Comparison of ENCODE assay signal across 8 mouse cellular contexts in genomic region chr9:77340159-77340862, GRCm38 (mm10). TPM values are rescaled to one million over a fixed set of nuclear protein-coding genes. Genes with fewer than 3 reads are reported as not detected.
A peak's percentile ranks its signal among the peaks of the same experiment; 100 is the strongest.
DNase-seq lines count a peak whose midpoint lies in the region; ATAC-seq and TF ChIP-seq lines count a peak whose summit lies in the region.

No protein-coding gene starts in this region.

- H3K27ac ChIP-seq in kidney, postnatal 0 days = no peak overlapping the region
- peak overlapping the region; percentile 22; the same call in 1 of the 2 replicates for H3K27ac ChIP-seq in forebrain, embryonic 13.5 days
- peak overlapping the region; percentile 66 for H3K27ac ChIP-seq in midbrain, embryonic 15.5 days

- H3K4me1 ChIP-seq in kidney, postnatal 0 days (replicated peaks; ENCODE audit: insufficient read depth, low read length) = no peaks in the 10 kb centered on the region
- peaks cover 12% of the 10 kb centered on the region; the same call in 1 of the 2 replicates for H3K4me1 ChIP-seq in forebrain, embryonic 13.5 days
- peaks cover 15% of the 10 kb centered on the region for H3K4me1 ChIP-seq in midbrain, embryonic 15.5 days

- no peak for DNase-seq in kidney, postnatal 0 days (ENCODE audit: low spot score)
- DNase-seq in kidney, postnatal 4 days = no peak
- peak; percentile 60 to 76 for DNase-seq in layer of hippocampus, adult 18-20 months (ENCODE audit: low spot score in 2 of 2)
- DNase-seq in adrenal gland, adult 8-10 months = no peak
- no peak for DNase-seq in adipocyte (ENCODE audit: low spot score)
- DNase-seq in gastrocnemius, postnatal 25 days = no peak

- no peak overlapping the region for H3K9ac ChIP-seq in kidney, postnatal 0 days (ENCODE audit: low read depth, low read length)
- no peak overlapping the region for H3K9ac ChIP-seq in forebrain, embryonic 13.5 days
- H3K9ac ChIP-seq in midbrain, embryonic 15.5 days = peak overlapping the region; percentile 29

- no peak for TF ChIP-seq CTCF in kidney, postnatal 0 days (IDR thresholded peaks at IDR 0.05; ENCODE audit: low read depth)

- no peaks in the 10 kb centered on the region for H3K9me3 ChIP-seq in kidney, postnatal 0 days (replicated peaks; ENCODE audit: low read length)
- no peaks in the 10 kb centered on the region for H3K9me3 ChIP-seq in forebrain, embryonic 13.5 days (replicated peaks)
- no peaks in the 10 kb centered on the region for H3K9me3 ChIP-seq in midbrain, embryonic 15.5 days

- 0 out of 2 replicates have a peak overlapping the region, but pooled peaks have one; percentile 1 for H3K4me2 ChIP-seq in kidney, postnatal 0 days (ENCODE audit: low read length)
- peak overlapping the region; percentile 54 for H3K4me2 ChIP-seq in forebrain, embryonic 13.5 days
- H3K4me2 ChIP-seq in midbrain, embryonic 15.5 days = peak overlapping the region; percentile 45

- H3K4me3 ChIP-seq in kidney, postnatal 0 days (replicated peaks; ENCODE audit: low read depth, low read length) = no peak overlapping the region
- peak overlapping the region; percentile 20 for H3K4me3 ChIP-seq in forebrain, embryonic 13.5 days
- peak overlapping the region; percentile 29 for H3K4me3 ChIP-seq in midbrain, embryonic 15.5 days

- WGBS in kidney, postnatal 0 days = 49% methylated on average over 18 of the region's 18 CpGs
- 18% methylated on average over 18 of the region's 18 CpGs for WGBS in forebrain, embryonic 13.5 days
- WGBS in midbrain, embryonic 15.5 days = 10% methylated on average over 18 of the region's 18 CpGs

- no peak for ATAC-seq in kidney, postnatal 0 days (replicated peaks; ENCODE audit: low FRiP score, low read depth)
- peak; percentile 88 for ATAC-seq in forebrain, embryonic 13.5 days
- peak; percentile 92 for ATAC-seq in midbrain, embryonic 15.5 days (replicated peaks)

- no peaks in the 10 kb centered on the region for H3K36me3 ChIP-seq in kidney, postnatal 0 days (ENCODE audit: insufficient read depth, low read length)
- H3K36me3 ChIP-seq in forebrain, embryonic 13.5 days (ENCODE audit: poor library complexity, severe bottlenecking) = no peaks in the 10 kb centered on the region
- no peaks in the 10 kb centered on the region for H3K36me3 ChIP-seq in midbrain, embryonic 15.5 days (replicated peaks)

- H3K27me3 ChIP-seq in kidney, postnatal 0 days (ENCODE audit: insufficient read depth, low read length) = no peaks in the 10 kb centered on the region
- no peaks in the 10 kb centered on the region for H3K27me3 ChIP-seq in forebrain, embryonic 13.5 days
- no peaks in the 10 kb centered on the region for H3K27me3 ChIP-seq in midbrain, embryonic 15.5 days (replicated peaks)

RNA-seq across cellular contexts. Expression of gene Mlip, which starts 12.5 kb away (rescaled TPM):
- 0.12 and 0.23 TPM in 2 replicates for polyA plus RNA-seq in kidney, postnatal 0 days (2015; fragmentation: Nextera tagmentation; extraction: Ambion mirVana)
- polyA plus RNA-seq in forebrain, embryonic 13.5 days (2015; fragmentation: Nextera tagmentation; extraction: Ambion mirVana) = 0.23 and 0.48 TPM in 2 replicates
- total RNA-seq in layer of hippocampus, adult 18-20 months (2021) = 10 to 100 TPM; 47.7 to 51.7 TPM
- 0.56 and 1.4 TPM in 2 replicates for polyA plus RNA-seq in midbrain, embryonic 15.5 days (2015; fragmentation: Nextera tagmentation; extraction: Ambion mirVana)
- 1 to 10 TPM in 2 of 4 experiments, under 1 TPM in 2; 0.73 to 2.0 (median 1.1) TPM for total RNA-seq in adrenal gland, adult 8-10 months (2022)
- 10 to 100 TPM; 91.1 to 92.1 TPM for total RNA-seq in gastrocnemius, postnatal 25 days (2021)

Comparison
In these comparisons a context has a peak if more than half of its experiments do, and no peak if none do; other contexts are left out.
1. DNase-seq: peak in layer of hippocampus, adult 18-20 months (2 of 2); none in kidney, postnatal 0 days (single experiment), kidney, postnatal 4 days (0 of 2), adrenal gland, adult 8-10 months (single experiment), adipocyte (single experiment) and gastrocnemius, postnatal 25 days (single experiment).
2. H3K4me2 ChIP-seq: peak in every context shown above with its lines; median percentile 54 in forebrain, embryonic 13.5 days; 45 in midbrain, embryonic 15.5 days; 1 in kidney, postnatal 0 days.
3. RNA of gene Mlip, which starts 12.5 kb away (total RNA-seq): 91.1 to 92.1 TPM in gastrocnemius, postnatal 25 days and 47.7 to 51.7 TPM in layer of hippocampus, adult 18-20 months; 0.73 to 2.0 TPM in adrenal gland, adult 8-10 months; every median in the first group is over 10 times any median in the second.